Mouse (Mus musculus) hindbrain, embryonic 15.5 days (tissue): ENCODE measurements around the gene Ngfr. TPM values are rescaled to one million over a fixed set of nuclear protein-coding genes. Genes with fewer than 3 reads are reported as not detected.

Source experiments
- ATAC-seq: fragments of 200-750 bp; cut with Nextera tagmentation; 2 replicates; pipeline ENCODE4 v1.8.0; 2017; ENCODE audit warnings: low read depth, moderate number of reproducible peaks, moderate TSS enrichment; ENCODE audit not compliant: low FRiP score
- H3K27ac ChIP-seq: fragments of 300-500 bp; sonication (generic); replicated peaks from 2 replicates; pipeline ENCODE4 v1.5.1; 2015; ENCODE audit warnings: mild to moderate bottlenecking, inconsistent platforms
- H3K27me3 ChIP-seq: fragments of 300-500 bp; sonication (generic); 2 replicates; pipeline ENCODE4 v1.6.1; 2015; ENCODE audit warnings: control low read depth, inconsistent platforms
- H3K36me3 ChIP-seq: fragments of 300-500 bp; sonication (generic); 2 replicates; pipeline ENCODE4 v1.6.1; 2015; ENCODE audit warnings: control low read depth, inconsistent platforms
- H3K4me1 ChIP-seq: fragments of 300-500 bp; sonication (generic); replicated peaks from 2 replicates; pipeline ENCODE4 v1.6.1; 2015; ENCODE audit warnings: control low read depth, inconsistent platforms
- H3K4me2 ChIP-seq: fragments of 300-500 bp; sonication (generic); 2 replicates; pipeline ENCODE4 v1.6.1; 2015; ENCODE audit warnings: moderate library complexity, mild to moderate bottlenecking, inconsistent platforms
- H3K4me3 ChIP-seq: fragments of 300-500 bp; sonication (generic); 2 replicates; pipeline ENCODE4 v1.5.1; 2015; ENCODE audit warnings: mild to moderate bottlenecking, inconsistent platforms
- H3K9ac ChIP-seq: fragments of 300-500 bp; sonication (generic); 2 replicates; pipeline ENCODE4 v1.6.1; 2015; ENCODE audit warnings: inconsistent platforms
- H3K9me3 ChIP-seq: fragments of 300-500 bp; sonication (generic); 2 replicates; pipeline ENCODE4 v1.6.1; 2016; ENCODE audit warnings: control low read depth, inconsistent platforms
- whole genome bisulfite sequencing: fragments of 180-500 bp; shearing (Covaris S2); methylation state at CpG from one replicate; pipeline ENCODE4 v1.1.7; 2015; 5-methylcytosine and 5-hydroxymethylcytosine counted together
- polyA plus RNA-seq: library from polyadenylated mRNA; unstranded; fragments of >200 nt; fragmentation: Nextera tagmentation; extraction: Ambion mirVana; gene quantifications from 2 replicates; pipeline ENCODE4 v1.2.1, GENCODE M21; 2015

Ngfr gene
- polyA plus RNA-seq, 1 experiment from 2014 or later: 44.9 TPM

DNA sequence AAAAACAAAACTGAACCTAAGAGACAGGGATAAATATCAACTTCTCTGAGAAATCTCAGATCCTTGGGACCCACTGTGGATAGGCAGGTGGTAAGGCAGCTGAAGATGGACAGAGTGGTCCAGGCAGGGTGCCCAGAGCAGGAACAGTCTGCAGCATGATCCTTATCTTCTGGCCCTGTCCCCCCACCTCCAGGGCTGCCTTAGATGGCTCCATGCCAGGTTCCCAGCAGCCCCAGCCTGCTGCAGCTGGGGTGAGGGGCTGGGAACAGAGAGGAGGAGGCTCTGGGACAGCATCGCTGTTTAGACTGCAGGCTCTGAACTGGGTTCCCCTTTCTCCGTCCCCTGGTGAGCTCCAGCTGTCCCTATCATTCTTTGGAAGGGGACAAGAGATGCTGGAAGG is 27.8 kb downstream of the Ngfr start:
- Histone ChIP-seq H3K9me3 (no peaks in the 10 kb centered on the region), H3K4me2 (no peak overlapping the region), H3K27ac (no peak overlapping the region), H3K4me3 (no peak overlapping the region), H3K36me3 (no peaks in the 10 kb centered on the region), H3K4me1 (peaks cover 8% of the 10 kb centered on the region; the same call in 1 of the 2 replicates), H3K9ac (no peak overlapping the region), H3K27me3 (no peaks in the 10 kb centered on the region)
- 48% methylated on average over 2 of the region's 2 CpGs for WGBS
- ATAC-seq: no peak

GRCm38 (mm10) chr11:95557719-95558118 is 29.8 kb downstream of the Ngfr start:
- Histone ChIP-seq H3K27me3 (no peaks in the 10 kb centered on the region), H3K4me1 (peaks cover 8% of the 10 kb centered on the region; the same call in 1 of the 2 replicates), H3K4me3 (no peak overlapping the region), H3K36me3 (no peaks in the 10 kb centered on the region), H3K27ac (no peak overlapping the region), H3K4me2 (no peak overlapping the region), H3K9me3 (no peaks in the 10 kb centered on the region), H3K9ac (no peak overlapping the region)
- 33% methylated on average over 6 of the region's 6 CpGs for WGBS
- no peak for ATAC-seq

DNA sequence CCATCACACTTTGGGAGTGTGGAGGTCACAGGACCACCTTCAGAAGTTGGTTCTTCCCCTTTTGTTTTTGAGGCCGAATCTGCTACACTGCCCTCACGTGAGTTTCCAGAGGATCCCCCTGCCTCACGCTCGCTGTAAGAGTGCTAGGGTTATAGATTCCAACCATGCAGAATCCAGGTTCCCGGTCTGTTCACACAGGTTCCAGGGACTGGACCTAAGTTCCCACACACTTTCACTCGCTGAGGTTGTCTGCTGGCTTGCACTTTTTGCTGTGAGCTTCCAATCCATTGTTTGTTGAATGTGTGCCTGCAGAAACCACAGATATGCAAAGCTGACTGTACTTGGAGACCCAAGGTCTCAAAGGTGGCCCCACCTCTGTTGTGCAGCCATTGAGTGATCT is 30.5 kb downstream of the Ngfr start:
- no peak for ATAC-seq
- H3K36me3 ChIP-seq: no peaks in the 10 kb centered on the region
- peaks cover 8% of the 10 kb centered on the region; the same call in 1 of the 2 replicates for H3K4me1 ChIP-seq
- H3K4me3 ChIP-seq: no peak overlapping the region
- H3K9me3 ChIP-seq: no peaks in the 10 kb centered on the region
- H3K4me2 ChIP-seq: no peak overlapping the region
- H3K9ac ChIP-seq: no peak overlapping the region
- WGBS: 84% methylated on average over 6 of the region's 6 CpGs
- H3K27ac ChIP-seq: no peak overlapping the region
- no peaks in the 10 kb centered on the region for H3K27me3 ChIP-seq

DNA sequence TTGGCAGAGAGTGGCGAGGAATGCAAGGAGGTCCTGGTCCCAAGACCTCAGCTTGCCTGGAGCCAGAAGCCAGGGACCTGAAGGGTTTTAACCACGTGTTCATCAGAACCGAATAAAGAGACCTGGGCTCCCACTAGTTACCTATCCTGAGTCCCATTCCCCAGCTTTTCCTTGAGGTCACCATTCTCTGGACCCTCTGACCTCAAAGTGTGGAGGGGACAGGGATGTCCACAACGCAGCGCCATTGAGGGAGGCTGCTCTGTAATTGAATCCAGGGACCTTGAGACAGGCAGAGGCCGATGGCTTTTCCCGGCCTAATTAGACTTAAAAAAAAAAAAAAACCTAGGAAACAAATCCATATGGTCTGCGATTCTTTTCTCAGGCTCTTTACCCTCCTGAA is 32.3 kb downstream of the Ngfr start:
- no peak overlapping the region for H3K9ac ChIP-seq
- peaks cover 8% of the 10 kb centered on the region; the same call in 1 of the 2 replicates for H3K4me1 ChIP-seq
- no peak overlapping the region for H3K4me3 ChIP-seq
- H3K4me2 ChIP-seq: no peak overlapping the region
- ATAC-seq: no peak
- no peak overlapping the region for H3K27ac ChIP-seq
- no peaks in the 10 kb centered on the region for H3K27me3 ChIP-seq
- no peaks in the 10 kb centered on the region for H3K9me3 ChIP-seq
- WGBS: 73% methylated on average over 8 of the region's 8 CpGs
- H3K36me3 ChIP-seq: no peaks in the 10 kb centered on the region

- H3K36me3 ChIP-seq: no peaks in the 10 kb centered on the region
- no peak overlapping the region for H3K27ac ChIP-seq
- no peaks in the 10 kb centered on the region for H3K4me1 ChIP-seq
- ATAC-seq: no peak
- H3K4me3 ChIP-seq: no peak overlapping the region
- H3K4me2 ChIP-seq: no peak overlapping the region
- no peak overlapping the region for H3K9ac ChIP-seq
- 84% methylated on average over 12 of the region's 12 CpGs for WGBS
- no peaks in the 10 kb centered on the region for H3K9me3 ChIP-seq
- H3K27me3 ChIP-seq: no peaks in the 10 kb centered on the region
These were observed 37.1 kb downstream of the Ngfr start for GRCm38 (mm10) chr11:95550301-95551021.

- H3K9me3 ChIP-seq: no peaks in the 10 kb centered on the region
- no peak for ATAC-seq
- no peaks in the 10 kb centered on the region for H3K36me3 ChIP-seq
- no peak overlapping the region for H3K9ac ChIP-seq
- no peaks in the 10 kb centered on the region for H3K27me3 ChIP-seq
- H3K27ac ChIP-seq: no peak overlapping the region
- WGBS: 65% methylated on average over 10 of the region's 10 CpGs
- no peak overlapping the region for H3K4me2 ChIP-seq
- H3K4me1 ChIP-seq: no peaks in the 10 kb centered on the region
- H3K4me3 ChIP-seq: no peak overlapping the region
These were observed 41.3 kb downstream of the Ngfr start for GRCm38 (mm10) chr11:95546021-95546782.

GRCm38 (mm10) chr11:95544546-95545327 is 42.8 kb downstream of the Ngfr start:
- no peak for ATAC-seq
- no peaks in the 10 kb centered on the region for H3K9me3 ChIP-seq
- 0 out of 2 replicates have a peak, but pooled peaks cover 6% of the 10 kb centered on the region for H3K4me1 ChIP-seq
- H3K27me3 ChIP-seq: no peaks in the 10 kb centered on the region
- H3K9ac ChIP-seq: no peak overlapping the region
- H3K4me2 ChIP-seq: no peak overlapping the region
- 88% methylated on average over 8 of the region's 8 CpGs for WGBS
- H3K4me3 ChIP-seq: no peak overlapping the region
- H3K27ac ChIP-seq: no peak overlapping the region
- no peaks in the 10 kb centered on the region for H3K36me3 ChIP-seq

- no peak overlapping the region for H3K4me3 ChIP-seq
- H3K9me3 ChIP-seq: no peaks in the 10 kb centered on the region
- 40% methylated on average over 18 of the region's 18 CpGs for WGBS
- H3K4me1 ChIP-seq: peaks cover 14% of the 10 kb centered on the region; the same call in 1 of the 2 replicates
- ATAC-seq: peak; percentile 46; the same call in 1 of the 2 replicates
- H3K9ac ChIP-seq: no peak overlapping the region
- no peak overlapping the region for H3K27ac ChIP-seq
- 0 out of 2 replicates have a peak overlapping the region, but pooled peaks have one; percentile 14 for H3K4me2 ChIP-seq
- no peaks in the 10 kb centered on the region for H3K27me3 ChIP-seq
- no peaks in the 10 kb centered on the region for H3K36me3 ChIP-seq
These were observed 46.7 kb downstream of the Ngfr start for GRCm38 (mm10) chr11:95540637-95541385.

DNA sequence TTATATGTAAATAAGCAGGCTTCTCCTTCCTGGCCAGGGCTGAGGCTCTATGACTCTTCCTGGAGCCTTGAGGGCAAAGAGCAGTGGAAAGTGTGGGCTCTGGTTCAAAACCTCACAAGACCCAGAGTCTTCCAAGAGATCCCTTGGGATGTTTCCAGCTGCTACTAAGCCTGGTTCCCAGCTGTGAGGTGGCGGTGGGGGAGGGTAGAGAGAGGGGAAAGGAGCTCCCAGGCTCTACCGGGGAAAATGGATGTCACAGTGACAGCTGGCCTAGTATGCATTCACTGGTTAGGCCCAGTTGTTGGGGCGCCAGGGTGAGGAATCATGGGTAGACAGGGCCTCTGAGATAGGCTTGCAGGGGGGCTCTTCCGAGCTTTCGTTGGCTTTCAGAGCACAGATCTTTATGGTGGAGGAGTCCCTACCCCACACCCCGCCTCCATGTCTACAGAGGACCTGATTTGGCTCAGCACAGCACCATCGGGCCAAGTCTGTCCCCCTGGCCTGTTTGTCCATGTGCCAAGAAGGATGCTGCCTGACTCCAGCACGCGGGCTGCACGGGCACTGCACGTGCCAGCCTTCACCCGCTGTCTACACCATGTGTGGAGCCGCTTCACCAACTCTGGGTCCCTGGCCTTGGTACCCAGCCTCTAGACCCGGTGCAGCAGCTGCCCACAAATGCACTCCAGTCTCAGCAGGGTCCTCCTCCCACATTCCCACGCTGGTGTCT is 49.0 kb downstream of the Ngfr start:
- 56% methylated on average over 15 of the region's 15 CpGs for WGBS
- no peaks in the 10 kb centered on the region for H3K9me3 ChIP-seq
- H3K9ac ChIP-seq: no peak overlapping the region
- H3K4me2 ChIP-seq: no peak overlapping the region
- H3K36me3 ChIP-seq: no peaks in the 10 kb centered on the region
- H3K4me1 ChIP-seq: peaks cover 19% of the 10 kb centered on the region
- no peaks in the 10 kb centered on the region for H3K27me3 ChIP-seq
- no peak overlapping the region for H3K27ac ChIP-seq
- no peak overlapping the region for H3K4me3 ChIP-seq
- no peak for ATAC-seq

GRCm38 (mm10) chr11:95533484-95534160 is 53.9 kb downstream of the Ngfr start:
- H3K9me3 ChIP-seq: no peaks in the 10 kb centered on the region
- H3K4me3 ChIP-seq: no peak overlapping the region
- no peaks in the 10 kb centered on the region for H3K36me3 ChIP-seq
- peak overlapping the region; percentile 47 for H3K4me2 ChIP-seq
- H3K9ac ChIP-seq: no peak overlapping the region
- WGBS: 26% methylated on average over 24 of the region's 24 CpGs
- no peak overlapping the region for H3K27ac ChIP-seq
- H3K4me1 ChIP-seq: peaks cover 11% of the 10 kb centered on the region
- H3K27me3 ChIP-seq: no peaks in the 10 kb centered on the region
- peak; percentile 88; the same call in 1 of the 2 replicates for ATAC-seq
